Mouse (Mus musculus) lung, embryonic 14.5 days (tissue): Measurements from ENCODE around the gene Prm3. TPM values are rescaled to one million over a fixed set of nuclear protein-coding genes. Genes with fewer than 3 reads are reported as not detected.

Experiments used
- ATAC-seq: fragments of 200-750 bp; cut with Nextera tagmentation; 2 replicates; pipeline ENCODE4 v1.8.0; 2017; ENCODE audit warnings: mild to moderate bottlenecking, moderate TSS enrichment, moderate library complexity; ENCODE audit not compliant: insufficient read depth
- DNase-seq: peaks from one replicate; pipeline ENCODE4 v3.0.0-alpha.2; 2015
- H3K27ac ChIP-seq: fragments of 300-500 bp; sonication (generic); 2 replicates; pipeline ENCODE4 v1.5.1; 2014; ENCODE audit warnings: low read depth, mild to moderate bottlenecking, moderate library complexity
- H3K27me3 ChIP-seq: fragments of 300-500 bp; sonication (generic); 2 replicates; pipeline ENCODE4 v1.6.1; 2014; ENCODE audit warnings: low read length, control low read depth; ENCODE audit not compliant: insufficient read depth
- H3K36me3 ChIP-seq: fragments of 300-500 bp; sonication (generic); 2 replicates; pipeline ENCODE4 v1.6.1; 2014; ENCODE audit warnings: control low read depth; ENCODE audit not compliant: insufficient read depth
- H3K4me1 ChIP-seq: fragments of 300-500 bp; sonication (generic); 2 replicates; pipeline ENCODE4 v1.6.1; 2014; ENCODE audit warnings: antibody characterized with exemption, control low read depth; ENCODE audit not compliant: insufficient read depth
- H3K4me2 ChIP-seq: fragments of 300-500 bp; sonication (generic); 2 replicates; pipeline ENCODE4 v1.6.1; 2014; ENCODE audit warnings: mild to moderate bottlenecking
- H3K4me3 ChIP-seq: fragments of 300-500 bp; sonication (generic); 2 replicates; pipeline ENCODE4 v1.5.1; 2014; ENCODE audit warnings: low read depth, low read length
- H3K9ac ChIP-seq: fragments of 300-500 bp; sonication (generic); 2 replicates; pipeline ENCODE4 v1.6.1; 2014
- H3K9me3 ChIP-seq: fragments of 300-500 bp; sonication (generic); 2 replicates; pipeline ENCODE4 v1.6.1; 2016; ENCODE audit warnings: low read depth, low read length, control low read depth
- CTCF ChIP-seq: IDR thresholded peaks from 2 replicates; pipeline ENCODE4 v1.5.1; 2016; ENCODE audit warnings: antibody characterized with exemption, low read depth
- WGBS: fragments of 180-500 bp; shearing (Covaris S2); extraction: QIAGEN DNeasy Blood & Tissue Kit; methylation state at CpG from one replicate; pipeline ENCODE4 v1.1.7; 2014; 5-methylcytosine and 5-hydroxymethylcytosine counted together
- polyA plus RNA-seq: library from polyadenylated mRNA; unstranded; fragments of >200 nt; fragmentation: Nextera tagmentation; extraction: Ambion mirVana; gene quantifications from 2 replicates; pipeline ENCODE4 v1.2.1, GENCODE M21; 2014

The Prm3 gene
- polyA plus RNA-seq, 1 experiment from 2014 or later = not detected

DNA sequence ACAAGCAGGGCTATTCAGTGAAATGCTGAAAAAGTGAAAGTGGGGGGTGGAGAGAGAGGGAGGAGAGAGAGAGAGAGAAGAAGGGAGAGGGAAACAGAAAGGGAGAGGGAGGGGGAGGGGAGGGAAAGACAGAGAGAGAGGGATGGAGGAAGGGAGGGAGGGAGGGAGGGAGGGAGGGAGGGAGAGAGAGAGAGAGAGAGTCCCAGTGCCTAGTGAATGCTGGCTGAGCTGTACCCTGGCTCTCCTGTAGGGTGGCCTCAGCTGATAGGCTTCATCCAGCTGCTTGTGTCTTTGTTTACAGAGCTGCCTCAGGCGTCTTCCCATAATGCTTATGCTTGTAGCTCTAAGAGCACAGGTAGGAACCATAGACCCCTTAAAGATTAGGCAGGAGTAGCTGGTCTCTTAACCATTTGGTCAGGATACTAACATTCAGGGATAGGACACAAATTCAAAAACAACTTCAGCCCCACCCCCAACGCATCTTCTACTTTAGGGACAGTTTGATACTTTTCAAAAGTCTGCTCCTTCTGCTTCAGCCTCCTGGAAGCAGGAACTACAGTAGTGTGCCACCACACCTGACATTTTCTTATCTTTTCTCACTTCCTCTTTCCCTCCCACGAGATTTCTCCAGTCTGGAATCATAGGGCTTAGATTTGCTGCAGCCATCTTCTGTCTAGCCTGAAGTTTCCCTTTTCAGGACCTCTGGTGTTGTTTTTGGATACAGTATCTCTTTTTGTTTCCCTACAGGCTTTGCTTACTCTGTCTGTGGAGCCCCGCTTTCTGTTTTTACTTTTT, 20.0 kb downstream of the Prm3 start:
- Histone ChIP-seq H3K36me3 (no peaks in the 10 kb centered on the region), H3K4me3 (no peak overlapping the region), H3K27me3 (no peaks in the 10 kb centered on the region), H3K4me1 (no peaks in the 10 kb centered on the region), H3K9ac (no peak overlapping the region), H3K4me2 (no peak overlapping the region), H3K9me3 (no peaks in the 10 kb centered on the region), H3K27ac (no peak overlapping the region)
- WGBS = 32% methylated on average over 4 of the region's 4 CpGs
- ATAC-seq (peak; percentile 45; the same call in 1 of the 2 replicates), DNase-seq (no peak)
- peak; percentile 33 for TF ChIP-seq CTCF

DNA sequence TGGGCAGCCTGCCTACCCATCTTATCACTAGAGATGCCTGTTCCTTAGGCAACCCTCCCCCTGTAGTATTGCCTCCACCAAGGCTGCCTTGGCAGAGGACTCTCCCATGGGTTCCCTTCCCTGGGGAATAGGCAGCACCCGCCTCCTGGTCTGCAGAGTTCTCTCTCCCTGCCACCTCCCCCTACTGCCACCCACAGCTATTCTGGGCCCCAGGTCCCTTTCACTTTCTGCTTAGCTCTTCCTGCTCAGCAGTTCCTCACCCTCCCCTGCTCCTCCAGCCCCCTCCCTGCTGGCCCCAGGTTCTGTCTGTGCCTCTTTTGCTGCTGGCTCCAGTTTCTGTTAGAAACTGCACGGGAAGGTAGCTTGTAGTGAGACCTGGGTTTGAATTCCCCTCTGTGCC, 21.1 kb downstream of the Prm3 start:
- no peak overlapping the region for H3K27ac ChIP-seq
- no peak overlapping the region for H3K9ac ChIP-seq
- H3K4me1 ChIP-seq = 0 out of 2 replicates have a peak, but pooled peaks cover 4% of the 10 kb centered on the region
- DNase-seq (no peak), ATAC-seq (no peak)
- no peaks in the 10 kb centered on the region for H3K36me3 ChIP-seq
- H3K27me3 ChIP-seq = no peaks in the 10 kb centered on the region
- H3K4me2 ChIP-seq = no peak overlapping the region
- WGBS = 47% methylated on average over 2 of the region's 2 CpGs
- H3K4me3 ChIP-seq = no peak overlapping the region
- no peaks in the 10 kb centered on the region for H3K9me3 ChIP-seq
- TF ChIP-seq CTCF = no peak

DNA sequence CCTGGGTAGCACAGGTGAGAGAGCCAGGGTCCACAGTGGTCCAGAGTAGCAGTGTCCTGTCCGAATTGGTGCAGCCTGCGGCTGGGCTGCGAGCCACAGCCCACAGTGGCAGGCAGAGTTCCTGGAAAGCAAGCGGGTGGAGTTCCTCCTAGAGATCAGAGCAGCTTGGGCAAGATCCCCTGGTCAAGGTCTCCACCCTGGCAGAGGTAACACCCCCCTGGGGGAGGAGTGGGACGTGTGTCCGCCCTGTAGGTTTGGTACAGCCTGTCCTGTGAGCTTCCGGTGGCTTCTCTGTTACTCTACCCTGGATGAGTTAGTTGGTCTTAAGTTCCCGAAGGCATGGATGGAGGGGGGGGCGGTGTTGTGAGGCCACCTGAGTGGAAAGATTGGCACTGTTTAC, 21.9 kb downstream of the Prm3 start:
- Histone ChIP-seq H3K9ac (no peak overlapping the region), H3K27ac (no peak overlapping the region), H3K9me3 (no peaks in the 10 kb centered on the region), H3K27me3 (no peaks in the 10 kb centered on the region), H3K4me2 (no peak overlapping the region), H3K4me1 (peaks cover 7% of the 10 kb centered on the region; the same call in 1 of the 2 replicates), H3K4me3 (no peak overlapping the region), H3K36me3 (no peaks in the 10 kb centered on the region)
- ATAC-seq (no peak), DNase-seq (no peak)
- no peak for TF ChIP-seq CTCF
- 50% methylated on average over 9 of the region's 9 CpGs for WGBS

DNA sequence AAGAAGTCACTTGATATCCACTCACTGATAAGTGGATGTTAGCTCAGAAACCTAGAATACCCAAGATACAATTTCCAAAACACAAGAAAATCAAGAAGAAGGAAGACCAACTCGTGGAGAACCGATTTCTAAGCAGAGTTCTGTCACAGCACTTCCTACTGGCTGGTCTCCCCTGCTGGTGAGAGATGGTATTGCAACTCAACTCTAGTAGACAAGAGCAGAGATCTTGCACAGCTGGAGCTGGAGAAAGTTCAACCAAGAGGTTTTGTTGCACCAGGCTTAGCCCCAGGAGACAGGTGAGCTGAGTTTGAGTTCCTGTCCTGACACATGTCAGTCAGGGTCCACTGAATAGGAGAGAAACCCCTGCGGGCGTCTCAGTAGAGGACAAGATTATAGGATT, 23.6 kb downstream of the Prm3 start:
- no peaks in the 10 kb centered on the region for H3K9me3 ChIP-seq
- no peak for ATAC-seq
- no peak overlapping the region for H3K27ac ChIP-seq
- no peaks in the 10 kb centered on the region for H3K27me3 ChIP-seq
- DNase-seq = peak; percentile 91
- H3K4me3 ChIP-seq = no peak overlapping the region
- no peaks in the 10 kb centered on the region for H3K36me3 ChIP-seq
- no peak overlapping the region for H3K4me2 ChIP-seq
- no peak overlapping the region for H3K9ac ChIP-seq
- WGBS = 47% methylated on average over 4 of the region's 4 CpGs
- TF ChIP-seq CTCF = peak; percentile 93
- peaks cover 9% of the 10 kb centered on the region; the same call in 1 of the 2 replicates for H3K4me1 ChIP-seq

DNA sequence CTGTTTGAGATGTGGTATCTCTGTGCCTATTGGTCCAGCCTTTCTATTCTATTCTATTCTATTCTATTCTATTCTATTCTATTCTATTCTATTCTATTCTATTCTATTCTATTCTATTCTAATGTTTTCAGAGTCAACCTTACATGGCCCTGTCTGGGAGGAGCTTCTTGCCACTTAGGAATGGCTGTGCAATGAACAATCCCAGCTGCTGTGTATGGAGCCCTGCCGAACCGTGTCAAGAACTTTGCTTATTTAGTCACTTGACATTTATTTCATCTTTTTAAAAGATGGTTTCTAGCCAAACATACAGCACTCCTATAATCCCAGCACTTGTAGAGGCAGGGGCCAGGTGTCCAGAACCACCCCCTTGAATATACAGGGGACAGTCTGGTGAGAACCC, 26.4 kb downstream of the Prm3 start:
- H3K9ac ChIP-seq = no peak overlapping the region
- no peak overlapping the region for H3K27ac ChIP-seq
- H3K4me1 ChIP-seq = peaks cover 9% of the 10 kb centered on the region; the same call in 1 of the 2 replicates
- WGBS = 5% methylated on average over 2 of the region's 2 CpGs
- DNase-seq (peak; percentile 85), ATAC-seq (peak; percentile 49; the same call in 1 of the 2 replicates)
- no peak overlapping the region for H3K4me2 ChIP-seq
- no peaks in the 10 kb centered on the region for H3K9me3 ChIP-seq
- H3K27me3 ChIP-seq = no peaks in the 10 kb centered on the region
- H3K36me3 ChIP-seq = no peaks in the 10 kb centered on the region
- no peak for TF ChIP-seq CTCF
- H3K4me3 ChIP-seq = no peak overlapping the region

DNA sequence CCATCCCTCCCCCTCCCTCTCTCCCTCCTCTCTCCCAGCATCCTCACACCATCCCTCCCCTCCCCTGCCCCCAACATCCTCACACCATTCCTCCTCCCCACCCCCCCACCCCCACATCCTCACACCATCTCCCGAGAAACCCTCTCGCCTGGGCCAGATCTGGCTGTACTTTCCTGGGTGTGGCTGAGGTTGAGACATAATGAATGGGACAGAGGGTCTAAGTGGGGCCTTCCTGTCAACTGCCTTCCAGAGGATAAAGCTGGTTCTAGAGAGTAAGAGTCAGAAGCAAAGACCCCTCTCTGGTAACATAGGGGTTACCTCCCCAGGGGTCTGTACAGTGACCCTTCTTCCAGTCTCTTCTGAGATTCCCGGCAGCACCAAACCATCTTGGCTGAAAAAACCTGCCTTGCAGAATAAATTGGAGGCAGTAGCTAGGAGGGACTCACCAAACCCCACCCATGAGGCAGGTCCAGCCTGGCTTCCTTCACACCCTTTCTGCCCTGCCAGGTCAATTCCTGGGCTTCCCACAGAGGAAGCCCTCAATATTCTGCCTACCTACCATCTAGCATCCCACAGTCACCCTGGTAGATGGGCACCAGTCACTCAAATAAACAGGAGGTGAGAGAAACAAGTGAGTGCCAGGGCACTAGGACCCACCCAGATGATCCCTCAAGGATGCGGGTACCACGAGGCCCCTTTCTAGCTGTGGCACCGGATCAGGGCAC, 27.0 kb downstream of the Prm3 start:
- Histone ChIP-seq H3K4me2 (no peak overlapping the region), H3K9me3 (no peaks in the 10 kb centered on the region), H3K9ac (no peak overlapping the region), H3K4me3 (no peak overlapping the region), H3K4me1 (peaks cover 9% of the 10 kb centered on the region; the same call in 1 of the 2 replicates), H3K27ac (no peak overlapping the region), H3K27me3 (no peaks in the 10 kb centered on the region), H3K36me3 (no peaks in the 10 kb centered on the region)
- DNase-seq = no peak
- 51% methylated on average over 6 of the region's 6 CpGs for WGBS
- TF ChIP-seq CTCF = no peak
- ATAC-seq = no peak

DNA sequence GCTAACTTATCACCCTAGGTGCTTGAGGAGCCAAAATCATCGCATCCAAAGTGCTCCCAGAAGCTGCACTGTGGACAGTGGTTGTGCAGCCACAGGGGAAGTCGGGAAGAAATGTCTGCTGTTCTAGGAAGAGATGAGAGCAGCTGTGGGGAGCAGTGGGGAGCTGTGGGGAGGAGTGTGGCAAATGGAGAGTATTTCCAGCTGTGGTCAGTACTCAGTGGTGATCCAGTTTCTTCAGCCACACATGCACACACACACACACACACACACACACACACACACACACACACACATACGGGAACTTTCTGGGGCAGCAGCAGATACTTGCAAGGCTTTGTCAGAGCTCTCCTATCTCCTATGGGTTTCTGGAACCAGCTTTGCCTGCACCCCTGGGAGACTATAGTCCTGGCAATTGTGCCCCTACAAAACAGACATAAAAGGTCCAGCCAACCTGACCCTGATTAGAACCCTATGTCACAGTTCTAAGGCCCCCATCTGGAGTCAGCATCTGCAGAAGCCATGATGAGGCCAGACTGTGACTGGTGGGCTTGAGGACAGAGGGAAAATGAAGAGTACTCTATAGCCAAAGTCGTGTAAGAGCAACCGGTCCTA, 28.0 kb downstream of the Prm3 start:
- WGBS = 57% methylated on average over 5 of the region's 5 CpGs
- peaks cover 9% of the 10 kb centered on the region; the same call in 1 of the 2 replicates for H3K4me1 ChIP-seq
- TF ChIP-seq CTCF = no peak
- no peak overlapping the region for H3K4me3 ChIP-seq
- ATAC-seq = no peak; the same call in 1 of the 2 replicates
- no peak overlapping the region for H3K27ac ChIP-seq
- no peak for DNase-seq
- no peaks in the 10 kb centered on the region for H3K27me3 ChIP-seq
- H3K4me2 ChIP-seq = no peak overlapping the region
- H3K9me3 ChIP-seq = no peaks in the 10 kb centered on the region
- no peaks in the 10 kb centered on the region for H3K36me3 ChIP-seq
- no peak overlapping the region for H3K9ac ChIP-seq
